Mouse (Mus musculus) CD4-positive, CD25-positive, alpha-beta regulatory T cell, adult 2 months (primary cell): ENCODE results near the gene Gm3625.
A peak's percentile ranks its signal among the peaks of the same experiment; 100 is the strongest.
"Not testable (repeated sequence)": the region's sequence is repeated elsewhere in the genome, so short reads cannot be mapped to it uniquely, and the experiment has no call there.

Experiments
- DNase-seq: peaks from one replicate; pipeline ENCODE4 v3.0.0-alpha.2; 2012; ENCODE audit warnings: low read depth, low spot score

Gm3625 gene

DNA sequence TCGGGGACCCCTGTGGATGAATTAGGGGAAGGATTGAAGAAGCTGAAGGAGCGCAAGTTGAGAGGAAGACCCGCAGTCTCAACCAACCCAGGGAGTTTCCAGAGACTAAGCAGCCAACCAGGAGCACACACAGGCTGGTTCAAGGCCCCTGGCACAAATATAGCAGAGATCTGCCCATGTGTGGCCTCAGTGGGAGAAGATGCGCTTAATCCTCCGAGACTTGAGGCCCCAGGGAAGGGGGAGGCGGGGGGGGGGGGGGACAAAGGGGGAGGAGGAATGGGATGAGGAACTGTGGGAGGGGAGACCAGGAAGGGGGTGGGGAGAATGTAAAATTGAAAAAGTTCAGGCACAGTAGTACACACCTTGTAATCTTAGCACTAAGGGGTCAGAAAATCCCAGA lies 37.3 kb downstream of the Gm3625 start:
- DNase-seq: no peak

DNA sequence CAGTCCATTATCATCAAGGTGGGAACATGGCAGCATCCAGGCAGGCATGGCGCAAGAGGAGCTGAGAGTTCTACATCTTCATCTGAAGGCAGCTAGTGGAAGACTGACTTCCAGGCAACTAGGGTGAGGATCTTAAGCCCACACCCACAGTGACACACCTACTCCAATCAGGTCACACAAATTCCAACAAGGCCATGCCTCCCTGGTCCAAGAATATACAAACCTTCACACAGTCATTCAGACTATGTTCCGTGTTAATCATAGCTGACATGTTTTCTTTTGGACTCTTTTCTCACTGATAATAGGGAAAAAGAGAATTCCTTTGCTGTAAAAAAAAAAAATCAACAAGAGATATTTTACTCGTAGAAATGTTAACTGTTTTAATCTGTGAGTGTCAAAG lies 39.0 kb downstream of the Gm3625 start:
- DNase-seq: not testable (repeated sequence)

DNA sequence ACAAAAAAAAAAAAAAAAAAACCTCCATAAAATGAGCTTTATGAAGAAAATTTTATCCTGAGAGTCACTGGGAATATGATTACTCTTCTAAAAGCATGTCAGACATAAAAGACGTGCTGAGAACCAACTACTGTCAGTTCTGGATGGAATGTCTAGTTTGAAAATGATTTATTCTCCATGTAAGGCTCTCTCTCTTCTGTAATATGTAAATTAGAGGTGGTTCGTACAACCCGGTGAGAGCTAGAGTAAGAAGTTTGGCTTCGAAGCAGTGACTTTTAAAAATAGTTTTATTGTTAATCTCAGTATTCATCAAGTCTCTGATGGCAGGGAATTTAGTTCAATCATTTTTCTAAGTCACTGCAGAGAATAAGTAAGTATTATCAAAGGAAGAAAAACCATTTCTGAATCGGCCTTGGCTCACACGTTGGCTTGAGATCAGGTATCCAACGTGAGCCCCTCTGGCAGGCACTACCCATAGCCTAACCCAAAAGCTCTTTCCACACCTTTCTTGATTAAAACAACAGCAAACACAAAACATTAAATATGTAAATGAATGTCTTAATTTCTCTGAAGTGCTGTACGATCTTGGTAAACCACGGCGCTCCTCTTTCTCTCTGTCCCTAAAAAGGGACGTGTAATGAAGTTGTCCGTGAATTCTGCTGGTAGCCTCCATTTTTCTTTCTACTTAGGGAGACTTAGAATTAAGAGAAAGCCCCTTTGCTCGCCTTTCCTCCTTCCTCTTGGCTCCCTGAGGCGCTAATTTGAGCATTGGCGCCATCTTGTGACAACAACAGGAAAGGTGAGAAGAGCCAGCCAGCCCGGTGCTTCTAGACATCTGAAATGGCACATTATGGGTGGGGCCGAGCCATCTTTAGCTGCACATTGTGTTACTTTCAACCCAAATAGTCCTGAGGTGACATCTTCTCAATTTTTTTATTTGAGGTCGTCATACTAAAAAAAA lies 44.4 kb downstream of the Gm3625 start:
- DNase-seq: peak; percentile 88

GRCm38 (mm10) chr12:4547557-4547956 lies 45.2 kb downstream of the Gm3625 start:
- DNase-seq: no peak

- DNase-seq: no peak
Observed at GRCm38 (mm10) chr12:4546491-4546890, 46.2 kb downstream of the Gm3625 start.

- no peak for DNase-seq
Observed at GRCm38 (mm10) chr12:4545425-4545824, 47.3 kb downstream of the Gm3625 start.

DNA sequence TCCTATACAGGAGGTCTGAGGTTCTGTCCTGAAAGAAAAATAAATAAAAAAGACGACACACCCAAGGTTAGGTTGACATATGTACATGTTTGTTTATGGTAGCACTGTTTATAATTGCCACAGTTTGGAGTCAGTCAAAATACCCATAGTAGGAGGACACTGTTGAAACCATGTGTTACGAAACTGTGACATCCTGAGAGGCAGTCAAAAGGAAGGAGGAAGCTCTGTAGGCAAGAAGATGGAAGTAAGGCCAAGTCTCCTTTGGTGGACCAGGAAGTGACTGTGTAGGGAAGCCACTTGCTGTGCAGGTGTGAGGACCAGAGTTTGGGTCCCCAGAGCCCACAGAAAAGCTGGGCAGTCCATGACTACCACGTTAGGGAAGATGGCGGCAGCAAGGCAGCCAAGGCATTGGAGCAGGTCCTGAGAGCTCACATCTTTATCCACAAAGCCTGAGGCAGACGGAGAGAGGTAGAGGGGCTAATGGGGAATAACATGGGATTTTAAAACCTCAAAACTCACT lies 48.3 kb downstream of the Gm3625 start:
- DNase-seq: no peak
